Mouse (Mus musculus): ENCODE data around the gene Ctc1.

GRCm38 (mm10) chr11:69005193-69005592 lies 10.5 kb upstream of the Ctc1 start:
- no peak for TF ChIP-seq CTCF (IDR thresholded peaks at IDR 0.05; ENCODE audit: control insufficient read depth, insufficient read depth, insufficient read length)
- no peak for TF ChIP-seq USF1 (IDR thresholded peaks at IDR 0.05; ENCODE audit: low read depth)
- TF ChIP-seq MAX (IDR thresholded peaks at IDR 0.05) = no peak
